Comparison of ENCODE assay signal across 7 mouse cellular contexts in the genomic region with DNA sequence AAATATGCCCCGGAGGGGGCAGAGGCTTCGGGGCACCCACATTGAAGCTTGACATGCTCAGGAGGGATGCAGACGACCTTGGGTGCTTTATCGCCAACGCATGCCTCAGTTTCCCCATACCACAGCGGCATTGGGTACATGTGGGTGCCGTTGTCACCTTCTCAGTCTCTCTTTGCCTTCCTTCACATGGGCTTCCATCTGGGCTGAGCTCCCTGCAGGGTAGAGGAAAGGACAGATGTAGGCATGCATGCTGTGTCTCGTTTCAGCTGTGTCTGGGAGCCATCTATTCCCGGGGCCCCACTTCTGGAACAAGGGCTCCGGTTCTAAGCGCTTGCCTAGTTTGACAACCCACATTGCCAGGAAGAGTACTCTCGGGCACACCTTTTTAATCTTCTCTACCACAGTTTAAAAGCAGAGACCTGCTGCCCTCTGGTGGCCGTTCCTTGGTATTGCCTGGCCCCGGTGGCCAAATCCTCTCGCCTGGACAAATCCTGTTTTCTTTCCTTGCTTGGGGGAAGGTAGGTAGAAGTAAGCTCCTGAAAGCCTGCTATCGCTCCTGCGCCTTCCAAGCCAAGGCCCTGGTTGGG. TPM values are rescaled to one million over a fixed set of nuclear protein-coding genes. Genes with fewer than 3 reads are reported as not detected.
A peak's percentile ranks its signal among the peaks of the same experiment; 100 is the strongest.
DNase-seq lines count a peak whose midpoint lies in the region; TF ChIP-seq lines count a peak whose summit lies in the region.

No protein-coding gene starts in this region.

- H3K9me3 ChIP-seq in ES-E14 (ENCODE audit: control insufficient read depth, insufficient read depth, low read depth, low read length), result no peaks in the 10 kb centered on the region

- H3K36me3 ChIP-seq in ES-E14 (ENCODE audit: control insufficient read depth, insufficient read depth, low read length, poor library complexity, severe bottlenecking), result no peaks in the 10 kb centered on the region

- DNase-seq in ES-E14 (ENCODE audit: low read depth, low spot score), result peak; percentile 71
- peak; percentile 42 for DNase-seq in adrenal gland, adult 8-10 months
- peak; percentile 65 for DNase-seq in embryo, embryonic 11.5 days (ENCODE audit: low read depth, low spot score)
- DNase-seq in gastrocnemius, postnatal 4 days (ENCODE audit: low spot score in 2 of 2), result peak; percentile 69 to 70
- DNase-seq in layer of hippocampus, adult 11-12 months (ENCODE audit: low spot score), result peak; percentile 83
- peak; percentile 77 for DNase-seq in lung, postnatal 10 days
- peak; percentile 57 to 75 for DNase-seq in right cerebral cortex, postnatal 36 days (ENCODE audit: low spot score in 2 of 2)

- no peak overlapping the region for H3K27ac ChIP-seq in ES-E14 (ENCODE audit: insufficient read depth, low read depth, low read length, poor library complexity, severe bottlenecking)

- H3K4me3 ChIP-seq in ES-E14 (ENCODE audit: insufficient read depth in 1 of 2, low read depth in 1 of 2, low read length in 2 of 2, poor library complexity in 1 of 2, severe bottlenecking in 1 of 2), result no peak overlapping the region

- H3K9ac ChIP-seq in ES-E14 (ENCODE audit: insufficient read depth, low read depth, low read length, poor library complexity, severe bottlenecking), result no peak overlapping the region

- no peaks in the 10 kb centered on the region for H3K4me1 ChIP-seq in ES-E14 (ENCODE audit: control insufficient read depth in 2 of 2, insufficient read depth in 2 of 2, low read length in 2 of 2, poor library complexity in 1 of 2)

- in situ Hi-C loops in ES-E14 (cut with MboI; ENCODE audit: low sequenced_read_pairs in 2 of 2, unreplicated experiment in 2 of 2), result loop anchor here in 1 of 2 experiments (10.0 kb wide), 1 partner anchor 53 kb away; a partner anchor contains a TSS

TF ChIP-seq in ES-E14, 5 proteins besides CTCF, POLR2A, EP300 and RAD21:
- TF ChIP-seq ZNF384 (IDR thresholded peaks at IDR 0.05; ENCODE audit: low read depth, low read length) (no peak), ZC3H11A (IDR thresholded peaks at IDR 0.05; ENCODE audit: borderline replicate concordance, low read depth, low read length) (peak; percentile 94)

RNA-seq across cellular contexts. Expression of a gene that starts 20.8 kb away (rescaled TPM):
- 40.0 and 96.2 TPM in 2 replicates for total RNA-seq in ES-E14 (2012; rRNA removed)
- total RNA-seq in adrenal gland, adult 8-10 months (2022), result 10 to 100 TPM; 21.1 to 57.8 (median 37.6) TPM
- total RNA-seq in gastrocnemius, postnatal 4 days (2021), result 10 to 100 TPM; 24.4 to 26.4 TPM

RNA-seq across cellular contexts. Expression of a gene that starts 52.1 kb away (rescaled TPM):
- total RNA-seq in ES-E14 (2012; rRNA removed), result 2.0 and 4.9 TPM in 2 replicates
- total RNA-seq in adrenal gland, adult 8-10 months (2022), result not detected
- not detected for total RNA-seq in gastrocnemius, postnatal 4 days (2021)
